Mouse (Mus musculus) megakaryocyte, embryonic 14.5 days (primary cell): ENCODE measurements around the gene Pced1a. TPM values are rescaled to one million over a fixed set of nuclear protein-coding genes. Genes with fewer than 3 reads are reported as not detected.
"Not testable (repeated sequence)": the region's sequence is repeated elsewhere in the genome, so short reads cannot be mapped to it uniquely, and the experiment has no call there.

Experiments used
- H3K27me3 ChIP-seq: replicated peaks from 2 replicates; pipeline ENCODE3; 2012; ENCODE audit warnings: inconsistent platforms
- H3K36me3 ChIP-seq: replicated peaks from 2 replicates; pipeline ENCODE3; 2012; ENCODE audit warnings: low read length, inconsistent platforms, mixed read lengths
- H3K4me1 ChIP-seq: 2 replicates; pipeline ENCODE4 v1.6.1; 2012; ENCODE audit warnings: inconsistent platforms
- H3K4me3 ChIP-seq: replicated peaks from 2 replicates; pipeline ENCODE3; 2012; ENCODE audit warnings: moderate library complexity, mild to moderate bottlenecking, inconsistent platforms
- H3K9me3 ChIP-seq: 2 replicates; pipeline ENCODE4 v1.6.1; 2012; ENCODE audit warnings: inconsistent platforms
- FLI1 ChIP-seq: IDR thresholded peaks from 2 replicates; pipeline ENCODE4 v1.6.1; 2012; ENCODE audit warnings: low read length, inconsistent platforms, mixed read lengths
- GATA1 ChIP-seq: IDR thresholded peaks from 3 replicates; pipeline ENCODE4 v1.6.1; 2012; ENCODE audit warnings: mixed read lengths, low read length, inconsistent platforms, borderline replicate concordance
- polyA plus RNA-seq: library from polyadenylated mRNA; stranded (reverse); fragments of >175 nt; gene quantifications from 2 replicates; pipeline ENCODE4 v1.2.3, GENCODE M21; 2012; ENCODE audit warnings: low replicate concordance; ENCODE audit not compliant: insufficient read depth

The Pced1a gene
- polyA plus RNA-seq, 1 experiment: 19.1 TPM

- H3K27me3 ChIP-seq: peaks cover 71% of the 10 kb centered on the region
- peaks cover 20% of the 10 kb centered on the region for H3K4me1 ChIP-seq
- TF ChIP-seq GATA1 (no peak), FLI1 (no peak)
- no peaks in the 10 kb centered on the region for H3K36me3 ChIP-seq
- no peaks in the 10 kb centered on the region for H3K9me3 ChIP-seq
- no peak overlapping the region for H3K4me3 ChIP-seq
Observed at GRCm38 (mm10) chr2:130392836-130393235, 31.7 kb downstream of the Pced1a start.

DNA sequence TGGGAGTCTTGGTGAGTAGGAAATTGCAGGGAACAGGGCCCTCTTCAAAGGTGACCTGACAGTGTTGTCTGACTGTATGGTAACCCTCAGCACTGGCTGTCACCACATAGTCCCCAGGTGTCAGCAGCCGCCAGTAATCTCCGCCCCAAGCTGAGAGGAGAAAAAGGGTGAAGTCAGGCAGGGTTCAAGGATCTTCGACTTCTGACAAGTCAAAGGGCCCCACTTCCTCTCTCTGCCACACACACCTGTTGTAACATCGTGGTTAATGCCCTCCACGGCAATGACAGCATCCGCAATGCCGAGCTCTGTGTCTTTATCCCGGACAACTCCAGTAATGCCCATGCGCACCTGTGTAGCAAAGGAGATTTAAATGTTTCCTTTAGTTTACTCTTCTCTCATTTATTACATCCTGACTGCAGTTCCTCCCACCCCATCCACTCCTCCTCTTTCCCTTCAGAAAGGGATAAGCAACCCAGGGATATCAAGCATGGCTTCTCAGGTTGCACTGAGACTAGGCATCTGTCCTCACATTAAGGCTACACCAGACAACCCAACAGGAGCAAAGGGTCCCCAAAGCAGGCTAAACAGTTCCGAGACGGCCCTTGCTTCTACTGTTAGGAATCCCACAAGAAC is 33.4 kb downstream of the Pced1a start:
- Histone ChIP-seq H3K9me3 (no peaks in the 10 kb centered on the region), H3K4me3 (no peak overlapping the region), H3K4me1 (peaks cover 14% of the 10 kb centered on the region), H3K36me3 (no peaks in the 10 kb centered on the region), H3K27me3 (peaks cover 58% of the 10 kb centered on the region)
- TF ChIP-seq GATA1: no peak
- TF ChIP-seq FLI1: no peak

DNA sequence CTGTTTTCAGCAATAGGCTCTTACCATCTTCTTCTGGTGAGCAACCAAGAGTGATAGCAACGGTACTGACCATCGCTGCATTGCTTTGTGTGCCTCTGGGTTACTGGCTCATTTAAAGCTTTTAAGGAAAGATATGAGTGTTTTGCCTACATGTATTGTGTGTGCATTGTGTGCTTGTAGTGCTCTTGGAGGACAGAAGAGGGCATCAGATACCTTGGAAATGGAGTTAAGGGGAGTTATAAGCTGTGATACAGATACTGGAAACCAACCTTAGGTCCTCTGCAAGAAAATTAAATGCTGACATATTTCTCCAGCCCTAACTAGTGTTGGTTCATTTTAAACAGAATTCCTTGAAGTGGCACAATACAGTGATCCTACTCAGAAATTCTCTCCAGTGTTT is 35.7 kb downstream of the Pced1a start:
- Histone ChIP-seq H3K9me3 (0 out of 2 replicates have a peak, but pooled peaks cover 3% of the 10 kb centered on the region), H3K27me3 (peaks cover 45% of the 10 kb centered on the region), H3K4me3 (no peak overlapping the region), H3K4me1 (peaks cover 14% of the 10 kb centered on the region), H3K36me3 (no peaks in the 10 kb centered on the region)
- TF ChIP-seq GATA1 (no peak), FLI1 (no peak)

DNA sequence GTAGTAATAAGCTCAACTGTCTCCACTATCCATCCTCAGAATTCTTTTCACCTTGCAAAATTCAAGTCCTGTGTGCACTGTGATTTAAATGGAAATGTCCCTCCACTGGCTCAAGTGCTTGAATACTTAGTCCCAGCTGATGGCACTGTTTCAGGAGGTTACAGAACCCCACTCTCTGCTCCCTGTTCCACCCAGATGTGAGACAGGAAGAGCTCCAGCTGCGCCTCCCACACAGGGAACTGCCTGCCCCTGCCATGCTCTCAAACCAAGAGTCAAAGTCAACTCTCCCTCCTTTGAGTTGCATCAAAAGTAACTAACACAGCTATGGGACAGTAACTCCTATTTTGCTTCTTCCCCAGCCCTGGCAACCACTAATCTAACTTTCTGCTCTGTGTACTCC is 38.3 kb downstream of the Pced1a start:
- peaks cover 14% of the 10 kb centered on the region for H3K4me1 ChIP-seq
- 0 out of 2 replicates have a peak, but pooled peaks cover 3% of the 10 kb centered on the region for H3K9me3 ChIP-seq
- H3K4me3 ChIP-seq: no peak overlapping the region
- H3K36me3 ChIP-seq: no peaks in the 10 kb centered on the region
- no peak for TF ChIP-seq GATA1
- TF ChIP-seq FLI1: no peak
- peaks cover 43% of the 10 kb centered on the region for H3K27me3 ChIP-seq

GRCm38 (mm10) chr2:130383895-130384294 is 40.6 kb downstream of the Pced1a start:
- Histone ChIP-seq H3K9me3 (0 out of 2 replicates have a peak, but pooled peaks cover 3% of the 10 kb centered on the region), H3K4me3 (no peak overlapping the region), H3K4me1 (peaks cover 14% of the 10 kb centered on the region), H3K36me3 (no peaks in the 10 kb centered on the region), H3K27me3 (peaks cover 39% of the 10 kb centered on the region)
- TF ChIP-seq GATA1 (no peak), FLI1 (no peak)

DNA sequence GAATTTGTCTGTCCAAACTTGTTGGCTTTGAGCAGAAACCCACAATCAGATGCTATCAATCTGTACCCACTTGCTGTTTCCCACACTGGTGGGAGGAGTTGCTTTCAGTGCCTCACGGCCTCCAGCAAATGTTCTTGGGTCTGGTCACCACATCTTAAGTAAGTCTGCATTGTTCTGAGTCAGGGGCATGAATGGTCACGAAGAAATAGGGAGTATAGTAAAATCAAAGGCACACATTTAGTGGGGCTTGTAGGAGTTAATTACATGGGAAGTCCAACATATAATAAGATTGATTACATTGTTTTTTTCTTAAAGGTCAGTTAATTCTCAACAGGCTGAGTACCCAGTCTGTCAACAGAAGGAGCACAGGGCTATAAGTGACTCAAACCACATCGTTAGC is 41.3 kb downstream of the Pced1a start:
- Histone ChIP-seq H3K27me3 (peaks cover 43% of the 10 kb centered on the region), H3K4me1 (peaks cover 8% of the 10 kb centered on the region), H3K36me3 (no peaks in the 10 kb centered on the region), H3K4me3 (no peak overlapping the region), H3K9me3 (0 out of 2 replicates have a peak, but pooled peaks cover 3% of the 10 kb centered on the region)
- TF ChIP-seq GATA1 (no peak), FLI1 (no peak)

- no peak for TF ChIP-seq GATA1
- TF ChIP-seq FLI1: no peak
- Histone ChIP-seq H3K4me1 (peaks cover 11% of the 10 kb centered on the region), H3K27me3 (peaks cover 54% of the 10 kb centered on the region), H3K9me3 (peaks cover 6% of the 10 kb centered on the region), H3K4me3 (no peak overlapping the region), H3K36me3 (no peaks in the 10 kb centered on the region)
Observed at GRCm38 (mm10) chr2:130374951-130375350, 49.5 kb downstream of the Pced1a start.

GRCm38 (mm10) chr2:130373026-130373425 is 51.5 kb downstream of the Pced1a start:
- H3K27me3 ChIP-seq: peaks cover 65% of the 10 kb centered on the region
- H3K36me3 ChIP-seq, H3K9me3 ChIP-seq, H3K4me3 ChIP-seq: not testable (repeated sequence)
- peaks cover 11% of the 10 kb centered on the region for H3K4me1 ChIP-seq

DNA sequence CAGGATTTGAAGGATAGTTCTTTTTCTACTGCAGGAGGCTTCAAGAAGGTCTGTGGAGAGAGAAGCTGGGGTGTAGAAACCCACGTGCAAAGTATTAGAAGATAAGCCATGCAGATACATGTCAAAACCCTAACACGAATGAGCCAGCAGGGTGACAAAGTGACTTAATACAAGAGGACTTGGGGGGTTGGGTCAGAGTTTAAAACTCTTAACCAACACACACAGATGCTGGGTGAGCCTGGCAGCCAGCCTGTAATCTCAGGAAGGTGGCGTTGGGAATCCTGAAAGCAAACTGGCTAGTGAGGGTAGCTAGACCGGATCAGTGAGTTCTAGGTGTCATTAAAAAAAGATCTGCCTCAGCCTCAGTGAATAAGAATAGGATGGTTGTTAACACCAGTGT is 57.1 kb downstream of the Pced1a start:
- H3K9me3 ChIP-seq: no peaks in the 10 kb centered on the region
- H3K36me3 ChIP-seq: no peaks in the 10 kb centered on the region
- H3K4me1 ChIP-seq: peaks cover 8% of the 10 kb centered on the region
- no peak for TF ChIP-seq FLI1
- H3K27me3 ChIP-seq: peaks cover 87% of the 10 kb centered on the region
- H3K4me3 ChIP-seq: no peak overlapping the region

Other genes starting within 250 kb of the Pced1a start
- gene Snrpb, start 245.3 kb downstream of the Pced1a start, polyA plus RNA-seq: 320 and 402 TPM in 2 replicates
- gene Tmc2, start 229.5 kb downstream of the Pced1a start, polyA plus RNA-seq: not detected in 2 replicates
- 6.3 and 81.0 TPM in 2 replicates for gene Nop56, start 150.3 kb downstream of the Pced1a start, polyA plus RNA-seq
- 15.2 and 70.1 TPM in 2 replicates for gene Idh3b, start 140.2 kb downstream of the Pced1a start, polyA plus RNA-seq
- not detected in 2 replicates for gene Ebf4, start 129.5 kb downstream of the Pced1a start, polyA plus RNA-seq
- gene Cpxm1, start 27.1 kb downstream of the Pced1a start, polyA plus RNA-seq: 0.64 TPM in 1 of 2 replicates, not detected in the other
- not detected in 2 replicates for gene Gm28372, start 19.5 kb downstream of the Pced1a start, polyA plus RNA-seq
- gene 1700020A23Rik, start 19.4 kb downstream of the Pced1a start, polyA plus RNA-seq: not detected in 2 replicates
- gene Tmem239, start 18.2 kb downstream of the Pced1a start, polyA plus RNA-seq: not detected in 2 replicates
- 8.9 TPM in 1 of 2 replicates, not detected in the other for gene Vps16, start 362 bp downstream of the Pced1a start, polyA plus RNA-seq
- 8.0 and 14.1 TPM in 2 replicates for gene Ptpra, start 25.6 kb upstream of the Pced1a start, polyA plus RNA-seq
- gene Mrps26, start 139.0 kb upstream of the Pced1a start, polyA plus RNA-seq: 94.8 and 158 TPM in 2 replicates
- 0.27 TPM in 1 of 2 replicates, not detected in the other for gene Oxt, start 151.5 kb upstream of the Pced1a start, polyA plus RNA-seq
- gene Avp, start 157.9 kb upstream of the Pced1a start, polyA plus RNA-seq: not detected in 2 replicates
- 0.94 TPM in 1 of 2 replicates, not detected in the other for gene Fastkd5, start 205.3 kb upstream of the Pced1a start, polyA plus RNA-seq
- 1.8 and 1.9 TPM in 2 replicates for gene Ubox5, start 205.3 kb upstream of the Pced1a start, polyA plus RNA-seq
- gene Lzts3, start 218.1 kb upstream of the Pced1a start, polyA plus RNA-seq: 0.46 TPM in 1 of 2 replicates, not detected in the other
- 85.4 and 105 TPM in 2 replicates for gene Ddrgk1, start 240.0 kb upstream of the Pced1a start, polyA plus RNA-seq
- gene Itpa, start 242.9 kb upstream of the Pced1a start, polyA plus RNA-seq: 8.6 and 10.1 TPM in 2 replicates